Mouse (Mus musculus): ENCODE measurements around the gene Rexo4. TPM values are rescaled to one million over a fixed set of nuclear protein-coding genes. Genes with fewer than 3 reads are reported as not detected.
A peak's percentile ranks its signal among the peaks of the same experiment; 100 is the strongest.

The Rexo4 gene
- polyA plus RNA-seq, 1 experiment = 22.8 TPM

DNA sequence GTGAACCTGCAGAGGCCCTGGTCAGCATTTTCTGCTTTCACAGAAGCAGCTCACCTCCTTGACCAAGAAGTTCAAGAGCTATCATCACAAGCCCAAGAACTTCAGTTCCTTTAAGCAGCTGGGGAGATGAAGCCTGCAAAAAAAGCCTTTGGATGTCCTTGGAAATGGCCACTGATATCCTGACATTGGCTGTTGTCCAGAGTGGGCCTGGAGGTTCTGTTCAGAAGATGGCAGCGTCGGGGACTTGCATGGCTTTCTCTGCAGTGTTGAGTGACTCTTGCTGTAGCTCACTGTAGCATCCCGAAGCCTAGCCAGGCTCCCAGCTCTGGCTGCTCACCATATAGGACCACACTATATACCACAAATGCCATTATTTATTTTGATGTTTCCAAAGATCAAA is 44.5 kb downstream of the Rexo4 start:
- TF ChIP-seq POLR2A (IDR thresholded peaks at IDR 0.05; ENCODE audit: low read depth, low read length) = no peak
- TF ChIP-seq CTCF (IDR thresholded peaks at IDR 0.05; ENCODE audit: extremely low read depth, insufficient read depth, insufficient read length, insufficient replicate concordance) = no peak
- Histone ChIP-seq H3K36me3 (ENCODE audit: control insufficient read depth, insufficient read depth, low read length) (peaks cover 44% of the 10 kb centered on the region), H3K27me3 (ENCODE audit: control insufficient read depth, insufficient read depth, low read length) (no peaks in the 10 kb centered on the region), H3K4me1 (ENCODE audit: control insufficient read depth, insufficient read depth, insufficient read length) (peaks cover 12% of the 10 kb centered on the region; the same call in 1 of the 2 replicates), H3K4me3 (ENCODE audit: extremely low read depth, insufficient read depth, insufficient read length) (no peak overlapping the region), H3K27ac (ENCODE audit: insufficient read depth, low read length) (no peak overlapping the region)
- DNase-seq (ENCODE audit: low read depth in 1 of 2, low spot score in 2 of 2) = no peak
- 86% methylated on average over 3 of the region's 3 CpGs for WGBS

DNA sequence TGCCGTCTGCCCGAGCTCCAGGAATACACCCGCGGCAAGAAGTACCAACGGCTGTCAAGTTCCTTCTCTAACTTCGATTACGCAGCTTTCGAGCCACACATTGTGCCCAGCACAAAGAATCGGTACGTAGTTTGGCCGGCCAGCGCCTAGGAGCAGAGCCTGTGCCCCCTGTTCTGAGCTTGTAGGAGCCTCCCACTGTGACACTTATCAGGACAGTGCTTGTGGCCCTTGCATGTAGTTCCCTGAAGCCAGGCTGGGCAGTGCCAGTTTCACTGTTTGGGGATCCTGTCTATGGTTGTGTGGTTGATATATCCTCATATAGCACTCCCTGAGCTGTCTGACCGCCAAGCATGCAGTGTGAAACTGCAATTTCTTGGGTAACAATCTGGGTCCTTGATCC is 47.4 kb downstream of the Rexo4 start:
- peaks cover 12% of the 10 kb centered on the region; the same call in 1 of the 2 replicates for H3K4me1 ChIP-seq (ENCODE audit: control insufficient read depth, insufficient read depth, insufficient read length)
- peaks cover 40% of the 10 kb centered on the region for H3K36me3 ChIP-seq (ENCODE audit: control insufficient read depth, insufficient read depth, low read length)
- DNase-seq (ENCODE audit: low read depth in 1 of 2, low spot score in 2 of 2) = no peak
- no peak for TF ChIP-seq POLR2A (IDR thresholded peaks at IDR 0.05; ENCODE audit: low read depth, low read length)
- no peak for TF ChIP-seq CTCF (IDR thresholded peaks at IDR 0.05; ENCODE audit: extremely low read depth, insufficient read depth, insufficient read length, insufficient replicate concordance)
- H3K4me3 ChIP-seq (ENCODE audit: extremely low read depth, insufficient read depth, insufficient read length) = peak overlapping the region; percentile 77
- WGBS = 2% methylated on average over 13 of the region's 13 CpGs
- no peaks in the 10 kb centered on the region for H3K27me3 ChIP-seq (ENCODE audit: control insufficient read depth, insufficient read depth, low read length)
- H3K27ac ChIP-seq (ENCODE audit: insufficient read depth, low read length) = peak overlapping the region; percentile 68; the same call in 1 of the 2 replicates

- Histone ChIP-seq H3K27ac (ENCODE audit: insufficient read depth, low read length) (peak within 1 kb of the TSS; percentile 68), H3K4me3 (ENCODE audit: extremely low read depth, insufficient read depth, insufficient read length) (peak within 1 kb of the TSS; percentile 77), H3K4me1 (ENCODE audit: control insufficient read depth, insufficient read depth, insufficient read length) (peaks cover 15% of the 10 kb centered on the region; the same call in 1 of the 2 replicates), H3K27me3 (ENCODE audit: control insufficient read depth, insufficient read depth, low read length) (no peaks in the 10 kb centered on the region), H3K36me3 (ENCODE audit: control insufficient read depth, insufficient read depth, low read length) (peaks cover 39% of the 10 kb centered on the region)
- 1% methylated on average over 47 of the region's 47 CpGs for WGBS
- no peak for TF ChIP-seq CTCF (IDR thresholded peaks at IDR 0.05; ENCODE audit: extremely low read depth, insufficient read depth, insufficient read length, insufficient replicate concordance)
- TF ChIP-seq POLR2A (IDR thresholded peaks at IDR 0.05; ENCODE audit: low read depth, low read length) = peak; percentile 51
- peak; percentile 59 to 75 for DNase-seq (ENCODE audit: low read depth in 1 of 2, low spot score in 2 of 2)
Observed at GRCm38 (mm10) chr2:26915927-26916728, 48.1 kb downstream of the Rexo4 start, which contains the start of the genes Surf2 and Surf1. TSS of gene Surf2 (plus strand) at chr2:26916367. TSS of gene Surf1 (minus strand) at chr2:26916530.

- H3K36me3 ChIP-seq (ENCODE audit: control insufficient read depth, insufficient read depth, low read length) = peaks cover 23% of the 10 kb centered on the region
- H3K27me3 ChIP-seq (ENCODE audit: control insufficient read depth, insufficient read depth, low read length) = no peaks in the 10 kb centered on the region
- H3K4me3 ChIP-seq (ENCODE audit: extremely low read depth, insufficient read depth, insufficient read length) = no peak overlapping the region
- H3K27ac ChIP-seq (ENCODE audit: insufficient read depth, low read length) = no peak overlapping the region
- TF ChIP-seq CTCF (IDR thresholded peaks at IDR 0.05; ENCODE audit: extremely low read depth, insufficient read depth, insufficient read length, insufficient replicate concordance) (no peak), POLR2A (IDR thresholded peaks at IDR 0.05; ENCODE audit: low read depth, low read length) (no peak)
- DNase-seq (ENCODE audit: low read depth in 1 of 2, low spot score in 2 of 2) = no peak
- 65% methylated on average over 8 of the region's 8 CpGs for WGBS
- peaks cover 15% of the 10 kb centered on the region; the same call in 1 of the 2 replicates for H3K4me1 ChIP-seq (ENCODE audit: control insufficient read depth, insufficient read depth, insufficient read length)
Observed at GRCm38 (mm10) chr2:26914148-26914941, 49.8 kb downstream of the Rexo4 start.

GRCm38 (mm10) chr2:26913416-26914147 is 50.6 kb downstream of the Rexo4 start:
- H3K36me3 ChIP-seq (ENCODE audit: control insufficient read depth, insufficient read depth, low read length) = peaks cover 17% of the 10 kb centered on the region
- no peak overlapping the region for H3K27ac ChIP-seq (ENCODE audit: insufficient read depth, low read length)
- 84% methylated on average over 17 of the region's 17 CpGs for WGBS
- TF ChIP-seq POLR2A (IDR thresholded peaks at IDR 0.05; ENCODE audit: low read depth, low read length) = no peak
- TF ChIP-seq CTCF (IDR thresholded peaks at IDR 0.05; ENCODE audit: extremely low read depth, insufficient read depth, insufficient read length, insufficient replicate concordance) = no peak
- no peak overlapping the region for H3K4me3 ChIP-seq (ENCODE audit: extremely low read depth, insufficient read depth, insufficient read length)
- H3K4me1 ChIP-seq (ENCODE audit: control insufficient read depth, insufficient read depth, insufficient read length) = peaks cover 15% of the 10 kb centered on the region; the same call in 1 of the 2 replicates
- no peak for DNase-seq (ENCODE audit: low read depth in 1 of 2, low spot score in 2 of 2)
- H3K27me3 ChIP-seq (ENCODE audit: control insufficient read depth, insufficient read depth, low read length) = no peaks in the 10 kb centered on the region

- Histone ChIP-seq H3K4me3 (ENCODE audit: extremely low read depth, insufficient read depth, insufficient read length) (no peak overlapping the region), H3K27ac (ENCODE audit: insufficient read depth, low read length) (no peak overlapping the region)
Observed at GRCm38 (mm10) chr2:26912253-26912770, 51.9 kb downstream of the Rexo4 start.

More at GRCm38 (mm10) chr2:26912253-26912770, 51.9 kb downstream of the Rexo4 start:
- no peak for DNase-seq (ENCODE audit: low read depth in 1 of 2, low spot score in 2 of 2)
- 71% methylated on average over 5 of the region's 5 CpGs for WGBS
- Histone ChIP-seq H3K4me1 (ENCODE audit: control insufficient read depth, insufficient read depth, insufficient read length) (peaks cover 13% of the 10 kb centered on the region; the same call in 1 of the 2 replicates), H3K36me3 (ENCODE audit: control insufficient read depth, insufficient read depth, low read length) (peaks cover 21% of the 10 kb centered on the region), H3K27me3 (ENCODE audit: control insufficient read depth, insufficient read depth, low read length) (no peaks in the 10 kb centered on the region)
- no peak for TF ChIP-seq CTCF (IDR thresholded peaks at IDR 0.05; ENCODE audit: extremely low read depth, insufficient read depth, insufficient read length, insufficient replicate concordance)
- TF ChIP-seq POLR2A (IDR thresholded peaks at IDR 0.05; ENCODE audit: low read depth, low read length) = no peak

Measured in spleen, adult 2 months (tissue).